In genomic region chr3:133614712-133615426, GRCm38 (mm10) we compare ENCODE assay signal across 10 mouse cellular contexts.
A peak's percentile ranks its signal among the peaks of the same experiment; 100 is the strongest.
DNase-seq lines count a peak whose midpoint lies in the region; ATAC-seq and TF ChIP-seq lines count a peak whose summit lies in the region.
"Had no signal": no experiment of that assay in that cellular context is flagged by ENCODE, and none has a peak within 500 bp of the region (broad histone marks: within the 10 kb centered on the region; RNA-seq: fewer than 3 reads in every experiment).

No protein-coding gene starts in this region.

- DNase-seq in cerebellum, postnatal 25 days, result peak; percentile 7 to 21
- no peak for DNase-seq in cerebellum, adult 11 months
- no peak for DNase-seq in liver
- DNase-seq in hindbrain, embryonic 10.5 days (ENCODE audit: low spot score), result peak; percentile 10
- peak; percentile 37 for DNase-seq in midbrain, postnatal 0 days (ENCODE audit: low spot score)
- DNase-seq in c-Kit-positive CD71-positive TER-119-positive erythroid progenitor cells, embryonic 14.5 days (ENCODE audit: low spot score), result no peak
- no peak for DNase-seq in ovary, adult 18-20 months (ENCODE audit: low spot score)
- DNase-seq: kidney, adult 11 months had no signal

- no peak overlapping the region for H3K4me3 ChIP-seq in liver, embryonic 12.5 days
- peak overlapping the region; percentile 35; the same call in 1 of the 2 replicates for H3K4me3 ChIP-seq in hindbrain, embryonic 10.5 days
- peak overlapping the region; percentile 28 for H3K4me3 ChIP-seq in midbrain, postnatal 0 days (ENCODE audit: low read depth, low read length)
- H3K4me3 ChIP-seq: liver, embryonic 15.5 days had no signal

- peaks cover 13% of the 10 kb centered on the region for H3K4me1 ChIP-seq in liver, embryonic 12.5 days
- peaks cover 16% of the 10 kb centered on the region; the same call in 1 of the 2 replicates for H3K4me1 ChIP-seq in hindbrain, embryonic 10.5 days (replicated peaks)
- peaks cover 3% of the 10 kb centered on the region; the same call in 1 of the 2 replicates for H3K4me1 ChIP-seq in midbrain, postnatal 0 days (ENCODE audit: insufficient read depth, low read length)

- no peaks in the 10 kb centered on the region for H3K9me3 ChIP-seq in liver, embryonic 12.5 days (replicated peaks)
- no peaks in the 10 kb centered on the region for H3K9me3 ChIP-seq in hindbrain, embryonic 10.5 days
- H3K9me3 ChIP-seq in midbrain, postnatal 0 days (ENCODE audit: low read length), result no peaks in the 10 kb centered on the region
- H3K9me3 ChIP-seq: liver, embryonic 15.5 days had no signal

- TF ChIP-seq CTCF in midbrain, postnatal 0 days (IDR thresholded peaks at IDR 0.05), result no peak

- 0 out of 2 replicates have a peak overlapping the region, but pooled peaks have one; percentile 51 for H3K4me2 ChIP-seq in liver, embryonic 12.5 days
- H3K4me2 ChIP-seq in midbrain, postnatal 0 days (ENCODE audit: low read depth, low read length, poor library complexity, severe bottlenecking), result peak overlapping the region; percentile 47

- H3K9ac ChIP-seq in liver, embryonic 12.5 days, result no peak overlapping the region
- peak overlapping the region; percentile 1; the same call in 1 of the 2 replicates for H3K9ac ChIP-seq in midbrain, postnatal 0 days (replicated peaks; ENCODE audit: low read length, poor library complexity, severe bottlenecking)
- H3K9ac ChIP-seq: liver, embryonic 15.5 days had no signal

- WGBS in liver, embryonic 12.5 days (ENCODE audit: insufficient replicate concordance), result 64% methylated on average over 14 of the region's 14 CpGs
- WGBS in hindbrain, embryonic 10.5 days, result 45% methylated on average over 14 of the region's 14 CpGs
- 12% methylated on average over 14 of the region's 14 CpGs for WGBS in midbrain, postnatal 0 days

- no peak for ATAC-seq in liver, embryonic 12.5 days
- ATAC-seq in midbrain, postnatal 0 days (ENCODE audit: low FRiP score), result peak; percentile 54; the same call in 1 of the 2 replicates

- no peaks in the 10 kb centered on the region for H3K27me3 ChIP-seq in liver, embryonic 12.5 days (replicated peaks)
- H3K27me3 ChIP-seq in hindbrain, embryonic 10.5 days (ENCODE audit: insufficient read depth, poor library complexity, severe bottlenecking), result no peaks in the 10 kb centered on the region
- no peaks in the 10 kb centered on the region for H3K27me3 ChIP-seq in midbrain, postnatal 0 days (ENCODE audit: insufficient read depth, low read length)
- H3K27me3 ChIP-seq: liver, embryonic 15.5 days had no signal

- H3K27ac ChIP-seq in liver, embryonic 12.5 days, result no peak overlapping the region
- peak overlapping the region; percentile 74 for H3K27ac ChIP-seq in hindbrain, embryonic 10.5 days
- H3K27ac ChIP-seq in midbrain, postnatal 0 days (ENCODE audit: low read depth, low read length), result peak overlapping the region; percentile 64
- H3K27ac ChIP-seq: liver, embryonic 15.5 days had no signal

- no peaks in the 10 kb centered on the region for H3K36me3 ChIP-seq in liver, embryonic 12.5 days
- no peaks in the 10 kb centered on the region for H3K36me3 ChIP-seq in hindbrain, embryonic 10.5 days
- no peaks in the 10 kb centered on the region for H3K36me3 ChIP-seq in midbrain, postnatal 0 days (ENCODE audit: insufficient read depth, low read length)
- H3K36me3 ChIP-seq: liver, embryonic 15.5 days had no signal

Comparison
In these comparisons a context has a peak if more than half of its experiments do, and no peak if none do; other contexts are left out.
1. DNase-seq: peak in cerebellum, postnatal 25 days (2 of 2), hindbrain, embryonic 10.5 days (single experiment) and midbrain, postnatal 0 days (single experiment); none in cerebellum, adult 11 months (single experiment), liver (single experiment), c-Kit-positive CD71-positive TER-119-positive erythroid progenitor cells, embryonic 14.5 days (single experiment) and ovary, adult 18-20 months (single experiment).